Mouse (Mus musculus) E14TG2a.4 (cell line): Measurements from ENCODE around the gene Sgcd.

Experiments
- CTCF ChIP-seq: conservative IDR thresholded peaks from 2 replicates; pipeline ENCODE4 v1.5.1; 2014; ENCODE audit warnings: low read length
- POU5F1 ChIP-seq: IDR thresholded peaks from 2 replicates; pipeline ENCODE4 v1.6.1; 2014; ENCODE audit warnings: low read length, borderline replicate concordance

GRCm38 (mm10) chr11:47473493-47474230 lies 515.1 kb downstream of the Sgcd start:
- TF ChIP-seq CTCF (no peak), POU5F1 (no peak)
